Mouse (Mus musculus) spleen, postnatal 4 days (tissue): ENCODE data around the gene Pkp1.

ENCODE experiments used
- DNase-seq, 2 experiments: peaks; one replicate each; pipeline ENCODE4 v3.0.0; 2022; ENCODE audit warnings: low spot score in 2 of 2

Pkp1 gene

DNA sequence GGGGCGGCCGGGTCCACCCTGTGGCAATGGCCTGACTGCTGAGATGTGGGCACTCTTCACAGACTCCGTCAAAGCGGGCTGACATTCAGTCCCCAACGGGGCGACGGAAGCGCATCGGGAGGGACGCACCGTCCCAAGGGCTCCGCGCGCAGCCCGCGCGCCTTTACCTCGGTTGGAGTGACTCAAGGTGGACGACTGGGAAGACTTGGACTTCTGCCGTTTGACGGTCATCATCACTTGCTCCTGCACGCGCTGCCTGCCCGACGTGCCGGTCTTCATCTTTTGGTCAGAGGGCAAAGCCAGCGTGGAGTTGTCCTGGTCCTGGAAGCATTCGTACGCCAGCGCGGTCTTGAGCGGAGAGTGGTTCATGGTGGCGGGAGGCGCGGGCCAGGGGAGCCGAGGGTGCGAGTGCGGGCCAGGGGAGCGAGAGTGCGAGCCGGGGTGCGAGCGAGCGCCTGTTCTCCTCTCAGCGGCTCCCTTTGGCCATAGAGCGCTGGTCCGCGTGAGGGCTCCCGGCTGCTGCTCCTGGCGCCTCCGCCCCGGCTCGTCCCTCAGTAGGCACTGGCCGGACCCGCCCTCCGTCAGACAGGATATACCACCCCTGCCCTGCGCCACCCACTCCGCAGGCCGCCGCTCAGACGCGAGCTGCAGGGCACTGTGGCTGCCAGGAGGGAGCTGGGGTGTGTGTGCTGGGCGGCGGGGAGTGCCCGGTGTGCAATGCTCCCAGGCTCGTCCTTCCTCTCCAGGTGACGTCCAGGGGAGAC lies at the start of gene Pkp1:
Pkp1 (minus strand) TSS at position 564 of the 764 bp plus-strand sequence.
- no peak for DNase-seq

DNA sequence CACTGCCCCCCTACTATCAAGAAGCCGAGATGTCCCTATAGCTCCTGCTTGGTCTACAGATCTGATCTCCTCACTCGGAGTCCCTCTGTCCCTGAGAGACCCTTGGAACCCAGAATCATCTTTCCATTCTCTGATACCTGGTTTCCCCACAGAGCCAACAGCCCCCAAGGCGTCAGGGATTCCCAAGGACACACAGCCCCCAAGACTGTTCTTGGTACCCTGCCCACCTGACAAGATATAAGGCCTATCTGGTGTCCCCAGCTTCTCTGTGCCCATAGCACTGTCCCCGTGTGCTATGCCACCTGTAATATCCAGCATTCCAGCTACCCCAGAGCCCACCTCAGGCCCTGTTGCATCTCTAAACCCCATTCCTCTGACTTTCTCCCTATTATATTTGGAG lies 48.7 kb upstream of the Pkp1 start:
- no peak for DNase-seq

- DNase-seq = no peak
Observed at GRCm38 (mm10) chr1:135964561-135964960, 45.6 kb upstream of the Pkp1 start.

GRCm38 (mm10) chr1:135963177-135963576 lies 44.2 kb upstream of the Pkp1 start:
- no peak for DNase-seq

DNA sequence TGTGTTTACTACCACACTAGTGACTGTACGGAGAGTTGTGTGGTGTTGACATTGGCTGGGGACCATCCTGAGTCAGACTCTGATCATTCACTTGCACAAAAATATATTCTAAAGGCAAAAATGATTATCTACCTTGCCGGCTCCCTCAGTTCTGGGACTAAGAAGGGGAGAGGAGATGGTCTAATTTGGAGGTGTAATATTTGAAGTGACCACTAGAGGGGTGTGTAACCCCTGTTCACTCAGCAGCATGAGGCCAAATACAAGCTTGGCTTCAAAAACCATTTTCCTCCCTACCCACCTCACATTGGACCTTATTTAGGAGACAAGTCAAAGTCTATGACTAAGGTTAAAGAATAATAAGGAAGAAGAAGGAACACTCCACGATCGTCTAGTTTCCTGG lies 39.5 kb upstream of the Pkp1 start:
- no peak for DNase-seq

- no peak for DNase-seq
Observed at GRCm38 (mm10) chr1:135948871-135949270, 29.9 kb upstream of the Pkp1 start.

DNA sequence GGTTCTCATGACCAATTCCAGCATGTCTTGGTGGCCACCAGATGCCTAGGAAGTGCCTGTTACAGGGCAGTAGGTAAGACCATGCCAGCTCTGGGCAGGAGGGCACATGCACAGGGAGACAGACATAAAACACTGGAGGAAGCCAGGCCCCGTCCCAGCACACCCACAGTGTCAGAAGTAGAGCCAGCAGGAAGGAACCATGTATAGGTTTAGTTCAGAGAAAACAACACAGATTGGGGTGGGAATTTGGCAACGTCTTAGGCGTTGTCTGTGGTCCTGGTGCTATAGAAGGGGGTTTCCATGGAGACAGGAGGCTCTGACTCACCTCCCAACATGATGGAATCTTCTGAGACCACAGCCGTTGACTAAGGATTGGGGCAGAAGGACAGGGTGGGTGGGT lies 27.2 kb upstream of the Pkp1 start:
- no peak for DNase-seq

DNA sequence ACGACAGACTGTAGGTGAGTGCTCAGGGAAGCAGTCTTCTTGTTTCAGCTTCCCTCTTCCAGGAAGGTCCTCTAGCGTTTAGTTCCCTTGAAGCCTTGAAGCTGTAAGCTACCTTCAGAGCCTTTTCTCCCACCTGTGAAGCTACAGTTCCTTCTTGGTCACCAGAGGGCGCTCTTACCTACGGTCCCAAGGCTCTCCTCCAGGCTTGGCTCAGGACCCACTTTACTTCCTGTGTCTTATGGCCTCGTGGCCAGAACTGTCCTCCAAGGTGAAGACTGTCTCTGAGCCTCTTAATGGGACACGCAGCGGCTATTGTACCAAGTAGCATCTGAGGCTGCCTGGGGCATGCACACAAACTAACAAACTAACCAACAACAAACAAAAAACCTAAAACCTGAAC lies 26.7 kb upstream of the Pkp1 start:
- DNase-seq = peak; percentile 44 to 79

DNA sequence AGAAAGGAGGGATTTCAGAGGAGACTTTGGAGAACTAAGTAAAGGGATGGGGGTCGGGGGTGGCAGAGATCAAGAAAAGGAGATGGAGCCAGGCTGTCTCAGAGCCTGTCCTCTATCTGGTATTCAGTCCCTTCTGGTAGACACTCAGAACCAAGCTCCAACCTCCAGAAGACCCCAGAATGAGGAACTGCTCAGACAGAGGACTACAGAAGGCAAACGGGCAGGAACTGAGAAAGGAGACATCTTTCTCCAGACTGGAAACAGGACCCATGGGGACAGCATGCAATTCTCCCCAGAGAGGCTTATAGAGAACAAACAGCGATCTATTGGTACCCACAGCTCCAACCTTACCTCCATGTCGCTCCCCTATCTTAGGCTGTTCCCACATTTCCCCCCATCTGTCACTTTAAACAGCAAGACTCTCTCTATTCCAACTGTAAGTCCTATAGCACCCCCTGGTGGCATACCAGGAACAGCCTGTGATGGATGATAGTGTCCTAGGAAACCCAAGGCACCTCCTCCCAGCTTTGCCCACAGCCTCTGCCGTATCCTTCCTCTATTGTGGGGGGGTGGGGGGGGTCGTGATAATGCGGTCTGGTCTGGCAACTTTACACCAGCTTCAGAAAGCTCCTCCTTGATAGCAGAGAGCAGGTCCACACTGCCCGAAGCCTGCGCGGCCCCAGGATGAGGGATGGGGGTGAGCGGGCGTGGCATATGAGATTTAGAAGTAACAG lies 25.7 kb upstream of the Pkp1 start:
- peak; percentile 87 to 94 for DNase-seq

DNA sequence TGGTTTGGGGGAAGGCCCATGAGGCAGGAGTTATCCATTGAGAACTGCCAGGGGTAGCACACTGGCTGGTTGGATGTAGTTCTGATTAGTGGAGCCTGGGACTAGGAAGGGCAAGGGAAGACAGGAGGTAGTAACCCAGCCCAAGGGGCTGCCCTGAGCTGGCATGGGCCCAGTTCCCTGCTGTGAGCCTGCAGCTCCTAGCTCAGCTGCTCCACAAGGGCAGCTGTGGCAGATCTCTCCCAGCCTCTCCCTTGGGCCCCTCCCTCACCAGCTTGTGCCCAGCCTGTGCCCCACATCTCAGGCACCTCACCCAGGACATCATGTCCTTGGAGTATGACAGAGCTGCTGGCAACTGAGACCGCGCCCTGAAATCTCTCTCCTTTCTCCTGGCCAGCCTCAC lies 24.7 kb upstream of the Pkp1 start:
- peak in 1 of 2 experiments; percentile 18 for DNase-seq

- DNase-seq = peak; percentile 33 to 73
Observed at GRCm38 (mm10) chr1:135942116-135942515, 23.1 kb upstream of the Pkp1 start.

GRCm38 (mm10) chr1:135941259-135942006 lies 22.4 kb upstream of the Pkp1 start:
- peak; percentile 66 to 71 for DNase-seq

DNA sequence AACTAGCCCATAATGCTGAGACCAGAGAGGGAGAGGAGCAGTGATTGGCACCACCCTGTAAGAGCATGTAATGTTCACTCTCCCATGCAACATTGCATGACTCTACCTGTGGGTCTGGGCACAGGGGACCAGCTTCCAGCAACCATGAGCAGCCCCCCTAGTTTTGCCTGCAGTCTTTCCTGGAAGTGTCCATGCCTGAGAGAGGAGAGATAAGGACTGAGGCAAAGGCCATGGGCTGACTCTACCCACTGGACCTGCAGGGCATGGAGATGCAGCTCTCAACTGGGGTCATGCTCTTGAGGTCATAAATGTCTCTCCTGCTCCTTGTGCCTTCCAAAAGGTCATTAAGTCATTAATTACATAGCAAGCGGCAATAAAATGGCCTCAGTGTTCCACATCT lies 17.1 kb upstream of the Pkp1 start:
- DNase-seq = no peak

GRCm38 (mm10) chr1:135933704-135934293 lies 14.8 kb upstream of the Pkp1 start:
- DNase-seq = no peak

DNA sequence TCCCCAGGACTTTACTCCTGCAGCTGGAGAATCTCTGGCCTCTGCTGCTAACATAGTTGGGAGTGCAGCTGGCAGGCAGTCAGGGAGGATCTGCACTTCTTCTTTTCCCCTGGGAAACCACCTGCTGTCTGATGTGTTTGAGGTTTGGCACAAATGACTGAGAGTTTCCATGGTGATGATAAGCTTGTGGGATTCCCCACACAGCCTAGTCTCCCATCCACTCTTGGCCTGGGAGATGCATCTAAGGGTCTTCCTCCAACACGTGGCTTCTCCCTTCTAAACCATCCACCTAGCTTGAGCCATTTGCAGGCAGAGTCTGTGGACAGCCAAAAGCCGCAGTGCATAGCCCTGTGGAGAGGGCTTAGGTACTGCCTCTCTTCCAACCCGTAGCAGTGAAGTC lies 10.9 kb upstream of the Pkp1 start:
- DNase-seq = no peak

- no peak for DNase-seq
Observed at GRCm38 (mm10) chr1:135925848-135926247, 6.8 kb upstream of the Pkp1 start.

GRCm38 (mm10) chr1:135924377-135924994 lies 5.5 kb upstream of the Pkp1 start:
- DNase-seq = no peak

- DNase-seq = no peak
Observed at GRCm38 (mm10) chr1:135923229-135923628, 4.2 kb upstream of the Pkp1 start.

DNA sequence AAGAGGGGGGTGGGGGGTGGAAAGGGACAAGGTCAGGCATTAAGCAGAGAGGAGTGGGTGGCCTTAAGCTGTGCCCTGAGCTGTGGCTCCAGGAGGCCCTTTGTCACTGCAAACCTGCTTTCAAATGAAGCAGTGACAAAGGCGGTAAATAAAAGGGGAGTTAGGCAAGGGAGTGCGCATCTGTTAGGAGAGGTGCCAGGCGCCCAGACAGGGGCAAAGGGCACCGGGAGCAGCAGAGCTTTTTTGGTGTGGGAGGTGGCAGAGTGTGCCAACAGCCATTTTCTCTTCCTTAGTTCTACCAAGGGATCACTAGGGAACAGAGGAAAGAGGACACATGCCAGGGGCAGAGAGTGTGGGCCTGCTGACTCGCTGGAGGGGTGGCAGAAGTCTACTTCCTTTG lies 1.8 kb downstream of the Pkp1 start:
- no peak for DNase-seq

DNA sequence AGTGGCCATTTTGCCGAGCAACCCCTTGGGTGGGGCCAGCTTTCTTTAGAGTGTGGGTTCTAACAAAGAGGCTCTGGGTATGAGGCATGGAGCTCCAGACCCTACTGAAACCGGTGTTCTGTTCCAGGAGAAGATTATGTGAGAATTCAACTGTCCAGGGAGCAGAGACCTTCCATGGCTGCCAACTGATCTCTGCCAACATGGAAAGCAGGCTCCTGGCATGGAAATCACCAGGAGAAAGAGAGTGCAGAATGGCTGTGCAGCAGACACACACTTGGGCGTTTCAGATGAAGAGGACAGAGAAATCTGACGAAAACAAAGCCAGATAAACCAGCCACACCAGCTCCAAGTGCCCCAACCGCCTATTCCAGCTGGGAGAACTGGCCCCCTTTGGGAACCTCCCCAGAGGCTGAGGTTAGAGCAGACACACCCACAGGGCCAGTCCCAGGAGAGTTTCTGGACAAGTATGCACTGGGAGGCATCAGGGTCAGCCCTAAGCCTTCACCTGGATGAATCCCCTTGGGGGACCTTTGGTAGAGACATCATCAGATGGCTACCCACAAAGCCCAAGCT lies 2.4 kb downstream of the Pkp1 start:
- DNase-seq = no peak

- DNase-seq = no peak
Observed at GRCm38 (mm10) chr1:135913657-135914056, 5.3 kb downstream of the Pkp1 start.
